Mouse (Mus musculus): ENCODE results near the gene Osbpl10.

DNA sequence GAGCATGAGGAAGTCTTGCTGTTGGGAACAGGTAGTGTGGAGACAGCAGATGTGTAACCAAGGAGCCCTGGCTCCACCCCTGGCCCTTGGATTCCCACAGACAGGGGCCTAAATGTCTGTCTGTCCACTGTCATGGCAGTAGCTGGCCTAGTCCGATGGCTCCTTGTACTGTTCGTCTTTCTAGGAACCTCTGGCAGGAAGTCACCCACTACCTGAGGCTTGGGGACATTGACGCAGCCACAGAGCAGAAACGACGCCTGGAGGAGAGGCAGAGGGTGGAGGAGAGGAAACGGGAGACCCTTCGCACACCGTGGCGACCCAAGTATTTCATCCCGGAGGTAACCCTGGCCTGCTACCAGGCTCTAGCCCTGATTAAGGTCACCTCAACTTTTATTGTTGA is 251.3 kb downstream of the Osbpl10 start:
- no peak for TF ChIP-seq CTCF (IDR thresholded peaks at IDR 0.05; ENCODE audit: low read depth, low read length)
- TF ChIP-seq POLR2A (IDR thresholded peaks at IDR 0.05; ENCODE audit: insufficient read depth, low read length) = no peak

All from ES-Bruce4 (cell line).